In genomic region chr6:18656772-18657401, GRCm38 (mm10) we compare ENCODE assay signal across 27 mouse cellular contexts.
DNase-seq lines count a peak whose midpoint lies in the region; ATAC-seq and TF ChIP-seq lines count a peak whose summit lies in the region.
"Had no signal": no experiment of that assay in that cellular context is flagged by ENCODE, and none has a peak within 500 bp of the region (broad histone marks: within the 10 kb centered on the region; RNA-seq: fewer than 3 reads in every experiment).

No protein-coding gene starts in this region.

- no peak overlapping the region for H3K4me3 ChIP-seq in forebrain, embryonic 13.5 days
- no peak overlapping the region for H3K4me3 ChIP-seq in forebrain, postnatal 0 days (ENCODE audit: low read depth, low read length)
- H3K4me3 ChIP-seq in neural tube, embryonic 14.5 days (ENCODE audit: low read depth, low read length): no peak overlapping the region
- no peak overlapping the region for H3K4me3 ChIP-seq in neural tube, embryonic 15.5 days (replicated peaks)
- H3K4me3 ChIP-seq in midbrain, embryonic 12.5 days: no peak overlapping the region
- H3K4me3 ChIP-seq: heart, embryonic 13.5 days; kidney, embryonic 15.5 days; limb, embryonic 15.5 days; megakaryocyte, embryonic 14.5 days; stomach, embryonic 15.5 days had no signal

- H3K9me3 ChIP-seq in forebrain, embryonic 13.5 days (replicated peaks): no peaks in the 10 kb centered on the region
- no peaks in the 10 kb centered on the region for H3K9me3 ChIP-seq in forebrain, postnatal 0 days (ENCODE audit: low read length)
- H3K9me3 ChIP-seq in neural tube, embryonic 14.5 days (ENCODE audit: control insufficient read depth, low read length): no peaks in the 10 kb centered on the region
- H3K9me3 ChIP-seq in neural tube, embryonic 15.5 days (replicated peaks): no peaks in the 10 kb centered on the region
- no peaks in the 10 kb centered on the region for H3K9me3 ChIP-seq in midbrain, embryonic 12.5 days
- H3K9me3 ChIP-seq: G1E; heart, embryonic 13.5 days; kidney, embryonic 15.5 days; limb, embryonic 15.5 days; stomach, embryonic 15.5 days had no signal

- H3K27me3 ChIP-seq in forebrain, embryonic 13.5 days: no peaks in the 10 kb centered on the region
- H3K27me3 ChIP-seq in forebrain, postnatal 0 days (ENCODE audit: insufficient read depth, low read length): no peaks in the 10 kb centered on the region
- H3K27me3 ChIP-seq in neural tube, embryonic 14.5 days (ENCODE audit: control insufficient read depth, insufficient read depth, low read length): no peaks in the 10 kb centered on the region
- no peaks in the 10 kb centered on the region for H3K27me3 ChIP-seq in neural tube, embryonic 15.5 days (replicated peaks)
- no peaks in the 10 kb centered on the region for H3K27me3 ChIP-seq in midbrain, embryonic 12.5 days
- H3K27me3 ChIP-seq: heart, embryonic 13.5 days; kidney, embryonic 15.5 days; limb, embryonic 15.5 days; megakaryocyte, embryonic 14.5 days; Patski; stomach, embryonic 15.5 days had no signal

- no peak overlapping the region for H3K4me2 ChIP-seq in forebrain, embryonic 13.5 days
- no peak overlapping the region for H3K4me2 ChIP-seq in forebrain, postnatal 0 days (ENCODE audit: low read depth)
- H3K4me2 ChIP-seq in neural tube, embryonic 14.5 days (ENCODE audit: low read depth, low read length): no peak overlapping the region
- H3K4me2 ChIP-seq in neural tube, embryonic 15.5 days: no peak overlapping the region
- no peak overlapping the region for H3K4me2 ChIP-seq in midbrain, embryonic 12.5 days (replicated peaks)
- H3K4me2 ChIP-seq: heart, embryonic 13.5 days; kidney, embryonic 15.5 days; limb, embryonic 15.5 days; lung, embryonic 14.5 days; stomach, embryonic 15.5 days had no signal

- no peak for DNase-seq in forebrain, postnatal 0 days
- DNase-seq in layer of hippocampus, adult 9-10 months (ENCODE audit: low spot score): no peak
- no peak for DNase-seq in urinary bladder, postnatal 25 days (ENCODE audit: low spot score)
- DNase-seq in B cell, adult 2 months: no peak
- DNase-seq: cerebellum, adult 11-12 months; cerebellum, postnatal 10 days; gastrocnemius, postnatal 25 days; heart, adult 18-20 months; heart, postnatal 14 days; kidney, postnatal 4 days; layer of hippocampus, adult 9-11 months; left cerebral cortex, postnatal 4 days; lung, embryonic 14.5 days; thymus, postnatal 25 days had no signal

- no peak overlapping the region for H3K9ac ChIP-seq in forebrain, embryonic 13.5 days
- no peak overlapping the region for H3K9ac ChIP-seq in forebrain, postnatal 0 days
- no peak overlapping the region for H3K9ac ChIP-seq in neural tube, embryonic 14.5 days (replicated peaks; ENCODE audit: low read depth, low read length)
- no peak overlapping the region for H3K9ac ChIP-seq in neural tube, embryonic 15.5 days (replicated peaks)
- no peak overlapping the region for H3K9ac ChIP-seq in midbrain, embryonic 12.5 days (replicated peaks)
- H3K9ac ChIP-seq: heart, embryonic 13.5 days; kidney, embryonic 15.5 days; limb, embryonic 15.5 days; liver, embryonic 14.5 days; lung, embryonic 14.5 days; stomach, embryonic 15.5 days had no signal

- TF ChIP-seq CTCF in forebrain, postnatal 0 days (IDR thresholded peaks at IDR 0.05; ENCODE audit: low read depth): no peak

- ATAC-seq in forebrain, embryonic 13.5 days: peak; percentile 36; the same call in 1 of the 2 replicates
- ATAC-seq in forebrain, postnatal 0 days: no peak
- peak; percentile 44; the same call in 1 of the 2 replicates for ATAC-seq in neural tube, embryonic 14.5 days (ENCODE audit: low read depth)
- ATAC-seq in neural tube, embryonic 15.5 days (ENCODE audit: low FRiP score): no peak
- ATAC-seq in midbrain, embryonic 12.5 days (ENCODE audit: low FRiP score, low read depth): peak; percentile 63
- ATAC-seq: intestine, postnatal 0 days; Patski had no signal

- WGBS in forebrain, embryonic 13.5 days: 72% methylated on average over 7 of the region's 7 CpGs
- 60% methylated on average over 7 of the region's 7 CpGs for WGBS in forebrain, postnatal 0 days
- WGBS in neural tube, embryonic 14.5 days: 53% methylated on average over 7 of the region's 7 CpGs
- 48% methylated on average over 7 of the region's 7 CpGs for WGBS in neural tube, embryonic 15.5 days
- WGBS in midbrain, embryonic 12.5 days: 73% methylated on average over 7 of the region's 7 CpGs

- H3K4me1 ChIP-seq in forebrain, embryonic 13.5 days: peaks cover 9% of the 10 kb centered on the region
- H3K4me1 ChIP-seq in forebrain, postnatal 0 days (ENCODE audit: insufficient read depth): no peaks in the 10 kb centered on the region
- no peaks in the 10 kb centered on the region for H3K4me1 ChIP-seq in neural tube, embryonic 14.5 days (ENCODE audit: control insufficient read depth, insufficient read depth, low read length)
- H3K4me1 ChIP-seq in neural tube, embryonic 15.5 days: no peaks in the 10 kb centered on the region
- 0 out of 2 replicates have a peak, but pooled peaks cover 6% of the 10 kb centered on the region for H3K4me1 ChIP-seq in midbrain, embryonic 12.5 days
- H3K4me1 ChIP-seq: kidney, embryonic 15.5 days; limb, embryonic 15.5 days; megakaryocyte, embryonic 14.5 days; stomach, embryonic 15.5 days had no signal

- H3K27ac ChIP-seq in forebrain, embryonic 13.5 days: no peak overlapping the region
- H3K27ac ChIP-seq in forebrain, postnatal 0 days (ENCODE audit: low read depth, low read length): no peak overlapping the region
- H3K27ac ChIP-seq in neural tube, embryonic 14.5 days (ENCODE audit: low read depth, low read length): no peak overlapping the region
- H3K27ac ChIP-seq in neural tube, embryonic 15.5 days (replicated peaks): no peak overlapping the region
- peak overlapping the region; percentile 20; the same call in 1 of the 2 replicates for H3K27ac ChIP-seq in midbrain, embryonic 12.5 days (replicated peaks)
- H3K27ac ChIP-seq: heart, embryonic 13.5 days; kidney, embryonic 15.5 days; limb, embryonic 15.5 days; liver, embryonic 14.5 days; stomach, embryonic 15.5 days had no signal

- H3K36me3 ChIP-seq in forebrain, embryonic 13.5 days (ENCODE audit: poor library complexity, severe bottlenecking): no peaks in the 10 kb centered on the region
- no peaks in the 10 kb centered on the region for H3K36me3 ChIP-seq in forebrain, postnatal 0 days (ENCODE audit: insufficient read depth)
- H3K36me3 ChIP-seq in neural tube, embryonic 14.5 days (ENCODE audit: control insufficient read depth, insufficient read depth, low read length): no peaks in the 10 kb centered on the region
- no peaks in the 10 kb centered on the region for H3K36me3 ChIP-seq in neural tube, embryonic 15.5 days
- no peaks in the 10 kb centered on the region for H3K36me3 ChIP-seq in midbrain, embryonic 12.5 days
- H3K36me3 ChIP-seq: G1E; heart, embryonic 13.5 days; kidney, embryonic 15.5 days; limb, embryonic 15.5 days; stomach, embryonic 15.5 days had no signal

Comparison
In these comparisons a context has a peak if more than half of its experiments do, and no peak if none do; other contexts are left out.
1. ATAC-seq: peak in forebrain, embryonic 13.5 days (single experiment), neural tube, embryonic 14.5 days (single experiment) and midbrain, embryonic 12.5 days (single experiment); none in forebrain, postnatal 0 days (single experiment) and neural tube, embryonic 15.5 days (single experiment).